Mouse (Mus musculus): ENCODE measurements at regions not wholly inside any gene's neighbourhood (a gene's known extent, or its start where the extent isn't known, plus 50 kb on each side); places are given as distances from the start of the nearest gene placed in this dataset.
A peak's percentile ranks its signal among the peaks of the same experiment; 100 is the strongest.

DNA sequence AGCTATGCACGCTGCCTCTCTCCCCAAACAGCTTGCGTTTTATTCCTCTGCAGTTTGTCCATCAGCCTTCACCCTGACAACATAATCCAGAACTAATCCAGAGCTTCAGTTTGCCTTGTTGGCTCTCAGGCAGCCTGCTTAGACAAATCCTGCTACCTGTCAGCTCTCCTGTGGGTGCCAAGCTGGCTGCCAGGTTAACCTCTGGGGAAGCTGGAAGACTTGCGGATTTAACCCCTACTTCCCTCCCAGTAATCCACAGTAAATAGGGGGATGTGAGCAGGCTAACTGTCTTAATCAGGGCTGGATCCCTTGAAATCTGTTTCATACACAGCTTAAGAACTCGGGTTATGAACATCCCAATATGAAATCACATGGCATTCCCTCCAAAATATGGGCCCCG lies 334.3 kb upstream of the Fam241a start:
- no peak for ATAC-seq (replicated peaks; ENCODE audit: poor library complexity)

DNA sequence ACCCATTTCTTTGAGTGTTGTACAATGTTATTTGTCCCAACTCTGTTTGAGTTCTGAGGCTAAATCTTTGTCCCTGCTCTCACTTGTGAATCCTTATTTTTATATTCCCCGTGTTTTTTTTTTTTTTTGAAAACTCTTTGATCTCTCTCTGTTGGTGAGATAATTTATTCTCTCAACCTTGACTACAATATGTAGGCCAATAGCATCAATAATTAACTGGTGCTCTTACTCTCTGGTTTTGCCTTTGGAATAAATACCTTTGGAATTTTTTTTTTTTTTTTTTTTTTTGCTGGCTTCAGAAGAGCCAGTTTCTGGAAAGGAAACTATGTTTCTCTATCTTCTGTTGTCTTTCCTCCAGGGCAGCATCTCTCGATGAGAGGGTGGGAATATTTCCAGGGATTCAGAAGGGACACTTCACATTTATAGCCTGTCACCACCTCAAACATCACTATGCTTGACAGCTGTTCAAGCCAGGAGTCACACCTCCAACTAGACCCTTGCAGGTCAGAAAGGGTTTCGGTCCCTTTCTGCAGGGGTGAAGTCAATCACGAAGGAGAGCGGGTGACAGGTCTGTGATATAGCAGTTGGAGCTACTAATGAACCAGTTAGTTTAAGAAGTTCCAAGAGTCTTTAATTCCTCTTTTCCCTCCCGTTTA lies 330.9 kb upstream of the Fam241a start:
- no peak for ATAC-seq (replicated peaks; ENCODE audit: poor library complexity)

DNA sequence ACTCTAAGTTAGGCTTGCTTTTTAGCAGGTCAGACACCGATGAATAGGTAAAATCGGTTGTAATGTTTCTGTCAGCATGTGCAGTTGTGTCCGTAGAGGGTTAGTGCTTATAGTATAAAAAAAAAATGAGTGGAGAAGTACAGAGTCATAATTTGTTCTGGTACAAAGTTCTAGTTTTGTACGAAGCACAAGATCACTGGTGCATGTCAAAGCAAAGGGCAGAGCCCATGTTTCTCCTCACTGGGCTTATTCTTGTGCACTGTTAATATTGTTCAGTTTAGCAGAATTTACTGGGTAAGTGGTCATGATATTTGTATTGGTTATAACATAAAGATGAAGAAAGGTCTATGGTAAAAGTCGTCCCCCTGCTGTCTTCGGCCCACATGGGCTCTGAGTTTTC lies 330.4 kb upstream of the Fam241a start:
- no peak for ATAC-seq (replicated peaks; ENCODE audit: poor library complexity)

DNA sequence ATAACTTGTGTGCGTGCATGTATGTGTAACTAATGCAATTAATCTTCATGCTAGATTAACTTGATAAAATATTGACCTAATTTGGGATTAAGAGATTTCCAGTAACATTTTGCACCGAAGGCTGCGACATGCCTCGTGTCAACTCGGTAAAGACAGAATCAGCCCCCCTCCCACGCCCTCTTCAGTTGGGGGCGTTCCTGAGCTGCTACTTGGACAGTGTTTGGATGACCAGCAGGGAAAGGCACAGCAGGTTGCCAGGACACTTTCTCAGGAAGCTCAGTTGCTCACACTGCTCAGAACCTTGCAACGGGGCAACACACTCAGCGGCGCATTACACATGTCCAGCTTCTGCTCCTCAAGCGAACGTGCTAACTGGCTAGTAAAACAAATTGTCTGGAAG lies 326.2 kb upstream of the Fam241a start:
- no peak for ATAC-seq (replicated peaks; ENCODE audit: poor library complexity)

DNA sequence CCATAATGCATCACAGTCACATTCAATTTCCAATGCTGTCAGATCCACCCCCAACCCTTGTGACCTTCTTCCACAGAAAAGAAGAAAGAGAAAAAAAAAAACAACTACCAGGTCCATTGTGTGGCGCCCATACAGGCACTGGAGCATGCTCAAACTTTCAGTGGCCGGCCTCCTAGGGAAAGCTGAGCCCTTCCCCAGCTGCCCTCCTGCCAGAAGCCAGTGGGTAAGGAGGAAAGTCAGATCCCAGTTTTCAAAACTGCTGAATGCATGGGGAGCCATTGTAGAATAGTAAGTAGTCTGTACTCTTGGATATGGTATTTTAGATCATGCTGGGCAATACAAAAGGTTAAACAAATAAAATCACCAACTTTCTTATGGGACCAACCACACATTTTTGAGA lies 325.5 kb upstream of the Fam241a start:
- no peak for ATAC-seq (replicated peaks; ENCODE audit: poor library complexity)

DNA sequence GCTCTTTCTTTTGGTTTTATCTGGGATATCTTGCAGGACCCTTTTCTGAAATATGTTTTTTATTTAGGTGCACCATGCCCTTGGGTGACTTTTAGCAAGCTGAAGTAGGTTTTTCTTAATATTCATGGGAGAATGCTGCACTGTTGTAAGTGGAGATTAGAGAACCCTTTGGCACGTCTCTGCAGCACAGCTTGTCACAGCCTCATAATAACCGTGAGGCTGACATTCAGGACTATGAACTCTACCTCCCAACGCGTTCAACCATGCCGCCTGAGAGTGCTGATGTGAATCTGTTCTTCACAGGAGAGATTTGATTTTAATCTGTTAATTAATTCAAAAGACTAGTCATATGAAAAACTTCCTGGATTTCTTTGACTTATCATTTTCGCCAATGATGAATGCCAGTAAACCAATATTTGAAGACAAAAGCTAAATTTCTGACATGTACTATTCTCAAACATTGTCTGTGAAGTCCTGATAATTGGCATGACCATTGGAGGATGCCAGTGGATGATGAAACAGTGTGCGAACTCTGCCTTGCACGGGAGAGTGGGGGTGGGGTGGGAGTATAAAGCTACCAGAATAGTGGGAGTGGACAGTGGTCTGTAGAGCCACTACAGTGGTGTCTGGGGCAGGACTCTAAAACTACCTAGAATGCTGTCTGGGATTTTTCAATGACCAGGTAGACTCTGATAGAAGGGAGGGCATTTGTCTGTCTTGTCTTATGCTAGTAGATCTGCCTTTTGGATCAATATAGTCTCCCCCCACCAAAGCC lies 324.8 kb upstream of the Fam241a start:
- ATAC-seq (replicated peaks; ENCODE audit: poor library complexity), result no peak

DNA sequence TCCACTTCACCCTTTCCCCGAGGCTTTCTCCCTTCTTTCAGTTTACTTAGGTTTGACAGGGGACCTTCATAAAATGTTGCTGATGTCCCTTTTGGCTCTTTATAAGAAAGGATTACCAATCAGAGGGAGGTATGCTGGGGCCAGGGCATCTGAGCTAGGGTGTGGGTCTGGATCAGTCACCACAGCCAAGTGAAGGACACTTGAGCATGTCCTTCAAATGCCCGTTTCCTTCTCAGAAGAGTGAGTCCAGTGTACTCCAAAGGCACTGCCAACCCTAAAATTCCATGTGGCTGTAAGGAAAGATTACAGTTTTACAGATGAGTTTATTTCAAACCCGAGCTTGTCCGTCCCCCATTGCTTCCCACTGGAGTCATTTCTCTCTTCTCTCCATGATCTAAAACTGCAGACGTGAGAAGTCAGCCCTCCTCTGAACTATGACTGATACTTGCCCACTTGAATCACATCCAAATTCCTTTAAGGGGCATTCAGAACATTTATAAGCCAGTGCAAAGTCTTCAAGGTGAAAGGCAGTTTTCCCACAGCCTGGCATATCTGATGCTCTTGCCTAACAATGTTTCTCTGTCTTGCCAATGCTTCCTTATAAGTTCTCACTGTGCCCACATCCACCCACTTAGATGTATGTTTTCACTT lies 321.8 kb upstream of the Fam241a start:
- ATAC-seq (replicated peaks; ENCODE audit: poor library complexity), result no peak

DNA sequence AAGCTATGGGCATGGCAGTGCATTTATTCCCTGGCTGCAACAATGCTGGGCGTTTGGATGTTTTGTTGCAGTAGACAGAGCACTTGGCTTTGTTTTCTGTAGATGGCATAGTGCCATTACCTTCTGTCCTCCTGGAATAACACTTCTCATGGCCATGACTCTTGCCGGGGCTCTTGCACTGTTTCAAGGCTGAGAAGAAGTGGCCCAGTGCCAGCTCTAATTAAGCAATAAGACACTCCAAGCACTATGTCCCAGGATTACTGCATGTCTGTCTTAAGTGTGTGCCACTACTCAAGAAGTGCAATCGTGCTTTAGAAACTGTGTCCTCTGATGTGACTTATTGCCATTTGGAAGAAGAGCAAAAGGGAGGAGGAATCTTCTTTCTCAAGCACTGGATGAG lies 316.1 kb upstream of the Fam241a start:
- no peak for ATAC-seq (replicated peaks; ENCODE audit: poor library complexity)

DNA sequence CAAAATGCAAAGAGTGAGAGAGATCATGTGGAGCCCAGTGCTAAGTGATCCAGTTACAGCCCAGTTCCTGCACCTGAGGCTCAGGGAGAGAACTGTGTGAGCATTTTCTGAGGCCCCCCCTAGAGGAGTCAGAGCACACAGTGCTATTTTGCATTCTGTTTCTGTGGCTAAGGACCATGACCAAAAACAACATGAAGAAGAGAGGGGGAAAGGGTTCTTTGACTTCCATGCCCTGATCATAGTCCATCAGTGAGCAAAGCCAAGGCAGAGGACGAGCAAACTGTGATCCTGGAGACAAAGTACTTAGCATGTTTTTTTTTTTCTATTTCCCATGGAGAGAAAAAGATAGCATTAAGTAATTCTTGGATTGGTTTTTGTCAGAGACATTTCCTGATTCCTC lies 314.5 kb upstream of the Fam241a start:
- ATAC-seq (replicated peaks; ENCODE audit: poor library complexity), result no peak

DNA sequence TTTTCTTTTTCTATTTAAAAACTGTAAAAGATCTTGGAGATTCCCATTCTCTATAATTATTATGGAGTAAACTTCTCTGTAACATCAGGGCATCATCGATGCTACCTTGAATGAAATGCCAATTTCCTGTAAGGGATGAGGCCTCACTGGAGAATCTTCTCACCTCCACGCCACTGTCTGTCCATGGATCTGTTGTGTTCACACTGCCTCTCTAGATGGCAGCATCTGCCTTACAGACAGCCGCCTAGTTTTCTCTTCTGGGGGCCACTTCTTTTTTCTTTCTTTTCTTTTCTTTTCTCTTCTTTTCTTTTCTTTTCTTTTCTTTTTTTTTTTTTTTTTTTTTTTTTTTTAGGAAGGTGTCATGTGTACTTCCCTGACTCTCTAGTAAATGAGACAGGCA lies 310.8 kb upstream of the Fam241a start:
- no peak for ATAC-seq (replicated peaks; ENCODE audit: poor library complexity)

DNA sequence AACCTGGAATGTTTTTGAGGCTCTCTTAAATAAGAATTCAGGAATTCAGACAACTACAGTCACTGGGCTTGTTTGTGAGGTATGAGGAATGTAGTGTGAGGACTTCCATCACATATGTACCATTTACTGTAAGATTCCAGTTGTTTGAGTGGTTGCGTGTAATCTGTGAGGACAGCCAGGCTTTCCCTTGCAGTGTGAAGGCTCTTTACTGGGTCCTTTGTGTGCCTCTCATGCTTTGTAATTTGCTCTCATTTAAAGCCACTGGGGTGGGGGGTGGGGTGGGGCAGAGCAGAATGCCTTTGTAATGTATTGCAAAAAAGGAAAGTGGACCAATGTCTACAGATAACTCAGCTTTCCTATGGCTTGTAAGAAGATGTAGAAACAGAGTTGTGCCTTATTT lies 310.4 kb upstream of the Fam241a start:
- ATAC-seq (replicated peaks; ENCODE audit: poor library complexity), result no peak

DNA sequence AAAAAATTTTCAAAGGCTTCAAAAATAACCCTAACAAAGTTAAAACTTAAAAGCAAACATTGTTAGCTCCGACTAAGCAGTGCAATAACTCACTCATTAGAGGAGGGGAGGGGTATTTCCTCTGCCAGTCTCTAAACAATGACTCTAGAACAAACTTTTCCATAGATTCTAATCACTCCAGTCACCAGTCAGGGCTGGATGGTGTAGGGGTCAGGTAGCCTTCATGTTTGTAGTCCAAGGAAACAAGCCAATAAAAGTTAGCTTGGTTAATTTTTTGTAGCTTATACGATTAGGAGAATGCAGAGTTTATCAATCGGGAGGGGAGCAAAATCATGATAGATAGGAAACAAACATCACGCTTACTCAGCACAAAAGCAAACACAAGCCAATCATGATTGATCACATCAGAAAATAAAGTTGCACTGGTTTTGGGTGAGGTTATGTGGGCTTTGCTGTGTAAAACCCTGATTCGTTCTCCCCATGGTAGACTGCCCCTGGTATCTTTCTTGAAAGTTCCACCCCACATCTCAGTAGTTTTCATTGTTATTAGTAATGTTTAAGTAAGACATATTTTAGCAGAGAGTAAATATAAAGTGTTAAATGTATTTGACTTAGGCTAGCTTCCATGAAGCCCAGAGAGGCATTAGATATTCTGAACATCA lies 304.6 kb upstream of the Fam241a start:
- no peak for ATAC-seq (replicated peaks; ENCODE audit: poor library complexity)

DNA sequence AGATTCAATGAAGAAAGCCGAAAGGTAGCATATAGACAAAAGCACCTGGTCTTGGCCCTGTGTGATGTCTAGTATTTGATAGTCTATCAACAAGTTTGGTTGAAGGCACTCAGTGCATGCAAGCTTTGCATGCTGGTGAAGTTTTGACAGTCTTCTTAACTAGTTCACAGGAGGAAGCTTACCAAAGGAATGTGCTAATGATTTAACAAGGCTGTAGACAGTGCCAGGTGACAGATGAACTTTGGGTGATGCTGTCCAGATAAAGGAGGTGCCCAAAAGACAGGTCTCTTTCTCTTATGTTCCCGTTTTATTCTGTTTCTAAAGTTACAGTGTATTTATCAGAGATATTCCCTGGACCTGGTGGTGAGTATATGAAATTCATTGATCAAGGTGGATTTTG lies 303.3 kb upstream of the Fam241a start:
- no peak for ATAC-seq (replicated peaks; ENCODE audit: poor library complexity)

DNA sequence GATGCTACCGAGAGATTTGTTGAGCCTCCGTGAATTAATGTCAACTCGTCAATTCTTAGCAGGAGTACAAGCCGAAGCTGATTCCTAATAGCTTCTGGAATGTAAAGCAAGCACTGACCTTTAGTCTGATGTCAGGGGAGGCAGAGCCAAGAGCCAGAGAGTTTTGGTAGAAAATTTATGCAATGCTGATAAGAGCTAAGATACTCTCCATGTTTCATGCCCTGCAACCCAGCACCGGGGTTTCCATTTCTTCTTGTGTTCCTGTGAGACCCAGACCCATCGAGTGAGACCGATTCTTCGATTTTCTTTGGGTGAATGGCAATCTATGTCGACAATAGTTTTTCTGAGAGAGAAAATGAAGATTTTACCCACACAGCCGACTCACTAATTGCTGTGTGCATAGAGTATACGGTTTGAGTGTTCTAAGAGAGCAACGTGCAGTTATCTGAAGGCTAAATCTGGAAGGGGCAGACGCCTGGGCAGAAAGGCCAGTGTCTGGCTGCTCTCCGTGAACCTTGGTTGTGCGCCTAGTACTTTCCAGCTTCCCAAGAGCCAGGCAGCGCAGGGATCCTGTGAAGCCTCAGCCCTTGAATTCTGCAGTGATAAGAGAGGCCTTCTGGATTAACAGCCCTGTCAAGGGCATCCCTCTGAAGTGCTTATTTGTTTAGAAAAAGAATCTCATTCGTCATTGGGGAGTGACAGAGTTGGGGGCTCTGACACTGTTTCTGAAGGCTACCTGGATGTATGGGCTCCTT lies 296.1 kb upstream of the Fam241a start:
- no peak for ATAC-seq (replicated peaks; ENCODE audit: poor library complexity)

DNA sequence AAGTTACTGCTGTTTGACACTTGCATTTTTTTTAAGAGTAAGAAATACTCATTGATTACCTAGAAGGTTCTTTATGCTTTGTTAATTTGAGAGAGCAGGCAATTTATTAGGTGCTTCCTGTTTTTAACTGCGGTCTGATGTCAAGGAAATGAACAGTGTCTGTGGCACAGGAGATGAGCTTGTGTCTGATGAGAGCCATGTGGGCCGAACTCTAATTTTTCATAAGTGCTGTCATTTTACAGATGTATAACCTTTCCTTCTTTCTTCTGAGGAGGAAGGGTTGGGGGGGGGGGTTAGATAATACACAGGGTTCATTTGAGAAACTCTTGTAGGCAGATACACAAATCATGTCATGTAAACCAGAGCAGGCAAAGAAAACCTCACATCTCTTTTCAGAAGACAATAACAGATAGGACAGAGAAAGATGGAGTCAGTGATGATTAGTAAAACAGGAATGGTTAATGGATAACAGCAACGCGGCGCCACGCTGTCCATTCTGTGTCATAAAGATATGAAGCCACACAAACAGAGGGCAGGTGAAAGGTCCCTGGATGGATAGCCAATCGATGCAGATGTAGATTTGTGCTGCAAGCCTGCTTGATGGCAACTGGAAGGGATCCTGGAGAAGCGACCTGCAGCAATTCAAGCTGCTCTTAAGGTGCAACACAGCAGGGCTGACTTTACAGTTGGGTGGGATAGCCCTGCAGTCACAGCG lies 291.4 kb upstream of the Fam241a start:
- ATAC-seq (replicated peaks; ENCODE audit: poor library complexity), result no peak

DNA sequence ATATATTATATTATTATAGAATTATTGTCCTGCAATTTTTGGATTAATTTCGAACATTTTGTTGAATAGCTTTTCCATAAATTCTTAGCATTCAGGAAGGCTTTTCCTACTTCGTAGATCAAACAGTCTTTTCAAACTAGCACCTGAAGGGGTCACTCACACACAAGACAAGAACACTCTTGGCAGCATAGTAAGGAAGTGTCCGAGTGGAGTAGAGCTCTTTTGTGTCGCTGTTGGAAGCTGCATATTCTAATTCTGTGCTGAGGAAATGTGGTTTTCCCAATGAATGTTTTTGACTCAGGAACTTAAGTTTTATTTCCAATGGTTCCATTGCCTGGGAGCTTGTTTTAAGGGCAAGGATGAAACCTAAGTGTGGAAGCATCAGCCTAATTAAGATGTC lies 290.2 kb upstream of the Fam241a start:
- peak; percentile 60; the same call in 1 of the 2 replicates for ATAC-seq (replicated peaks; ENCODE audit: poor library complexity)

DNA sequence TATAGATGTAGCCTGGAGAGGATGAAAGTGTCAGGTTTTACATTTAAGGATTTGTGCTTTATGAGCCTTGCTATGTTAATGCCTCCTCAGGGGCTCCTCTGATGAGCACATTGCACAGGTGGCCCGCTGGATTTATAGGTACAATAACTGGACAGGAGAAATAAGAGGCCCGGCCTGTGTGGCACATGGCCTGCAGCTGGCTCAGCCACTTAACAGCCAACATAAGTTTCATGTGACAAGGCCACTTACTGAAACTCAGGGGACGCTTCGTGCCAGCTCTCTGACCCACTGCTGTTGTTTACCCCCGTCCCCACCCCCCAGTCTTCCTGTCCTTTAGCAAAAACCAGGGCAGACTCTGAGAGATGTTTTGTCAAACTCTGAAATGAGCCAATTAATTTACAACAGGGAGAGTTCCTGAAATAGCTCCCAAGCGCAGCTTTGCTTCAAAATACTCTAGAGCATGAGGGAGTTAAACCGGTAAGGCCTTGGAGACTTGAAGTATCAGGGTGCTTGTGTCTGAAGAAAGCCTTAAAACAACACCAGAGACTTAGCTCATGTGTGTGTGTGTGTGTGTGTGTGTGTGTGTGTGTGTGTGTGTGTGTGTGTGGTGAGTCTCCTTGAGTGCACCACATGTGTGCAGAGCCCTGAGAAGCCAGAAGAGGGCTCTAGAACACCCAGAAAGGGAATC lies 285.2 kb upstream of the Fam241a start:
- no peak for ATAC-seq (replicated peaks; ENCODE audit: poor library complexity)

DNA sequence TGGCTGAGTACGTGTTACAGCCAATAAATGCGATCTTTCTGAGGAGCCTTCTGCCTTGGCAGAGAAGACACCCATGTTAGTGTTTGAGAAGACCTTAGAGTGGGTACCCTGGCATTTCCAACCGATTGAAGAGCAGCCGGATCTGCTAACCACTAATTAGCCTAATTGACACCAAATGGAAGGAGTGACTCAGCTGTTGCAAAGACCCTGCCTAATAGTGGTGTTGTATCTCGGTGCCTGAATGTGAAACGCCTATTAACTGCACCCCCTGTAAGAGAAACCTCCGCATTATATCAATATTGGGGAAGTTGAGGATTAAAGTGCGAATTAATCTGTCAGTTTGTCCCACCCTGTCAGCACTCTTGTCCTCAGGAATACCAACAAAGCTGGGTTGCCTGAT lies 253.1 kb upstream of the Fam241a start:
- ATAC-seq (replicated peaks; ENCODE audit: poor library complexity), result no peak

DNA sequence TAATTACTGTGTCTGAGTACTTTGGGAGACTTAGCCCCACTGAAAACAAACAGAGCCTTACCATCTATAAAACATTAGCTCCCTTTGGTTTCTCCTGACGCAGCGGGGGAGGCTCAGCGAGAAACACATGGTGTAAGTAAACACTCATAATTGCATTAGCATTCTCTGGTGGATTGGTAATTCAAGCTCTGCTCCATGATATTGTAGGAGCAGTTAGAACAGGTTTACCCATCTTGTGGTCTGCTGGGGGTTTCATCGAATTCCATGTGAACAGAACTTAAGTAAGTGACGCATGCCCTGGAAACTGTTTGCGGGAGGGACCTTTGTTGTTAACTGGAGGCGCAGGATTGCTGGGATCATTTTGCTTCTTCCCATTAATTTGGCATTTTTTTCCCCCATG lies 249.2 kb upstream of the Fam241a start:
- ATAC-seq (replicated peaks; ENCODE audit: poor library complexity), result no peak

DNA sequence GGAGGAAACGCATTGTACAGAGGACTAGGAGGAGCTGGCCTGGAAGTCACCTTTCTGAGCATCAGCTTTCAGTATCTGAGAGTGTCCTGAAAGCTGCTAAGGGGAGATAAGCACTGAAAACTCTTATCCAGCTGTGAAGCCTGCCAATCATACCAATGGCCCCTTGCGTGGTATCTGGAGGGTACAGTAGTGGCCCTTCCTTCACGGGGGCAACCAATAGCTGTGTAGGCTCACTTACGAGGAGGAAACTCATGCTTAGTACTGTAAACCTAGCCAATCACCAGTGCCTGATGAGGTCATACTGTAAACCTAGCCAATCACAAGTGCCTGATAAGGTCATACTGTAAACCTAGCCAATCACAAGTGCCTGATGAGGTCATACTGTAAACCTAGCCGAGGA lies 231.7 kb upstream of the Fam241a start:
- no peak for ATAC-seq (replicated peaks; ENCODE audit: poor library complexity)

Measured in megakaryocyte progenitor cell, adult 5-6 weeks (primary cell).